Mouse (Mus musculus) heart, adult 8-10 months (tissue): ENCODE results near the gene Myo1g. TPM values are rescaled to one million over a fixed set of nuclear protein-coding genes. Genes with fewer than 3 reads are reported as not detected.
"Not testable (repeated sequence)": the region's sequence is repeated elsewhere in the genome, so short reads cannot be mapped to it uniquely, and the experiment has no call there.

Experiments
- DNase-seq: peaks from one replicate; pipeline ENCODE4 v3.0.0; 2022; ENCODE audit warnings: low spot score
- total RNA-seq, 4 experiments: library from RNA; stranded (reverse); gene quantifications; 2 replicates each; pipeline ENCODE4 v1.2.4; 2022

Myo1g gene
- total RNA-seq, 4 experiments from 2014 or later = 0.73 to 2.3 (median 1.2) TPM

- DNase-seq = no peak
Measured at GRCm38 (mm10) chr11:6529961-6530360, 9.2 kb upstream of the Myo1g start.

DNA sequence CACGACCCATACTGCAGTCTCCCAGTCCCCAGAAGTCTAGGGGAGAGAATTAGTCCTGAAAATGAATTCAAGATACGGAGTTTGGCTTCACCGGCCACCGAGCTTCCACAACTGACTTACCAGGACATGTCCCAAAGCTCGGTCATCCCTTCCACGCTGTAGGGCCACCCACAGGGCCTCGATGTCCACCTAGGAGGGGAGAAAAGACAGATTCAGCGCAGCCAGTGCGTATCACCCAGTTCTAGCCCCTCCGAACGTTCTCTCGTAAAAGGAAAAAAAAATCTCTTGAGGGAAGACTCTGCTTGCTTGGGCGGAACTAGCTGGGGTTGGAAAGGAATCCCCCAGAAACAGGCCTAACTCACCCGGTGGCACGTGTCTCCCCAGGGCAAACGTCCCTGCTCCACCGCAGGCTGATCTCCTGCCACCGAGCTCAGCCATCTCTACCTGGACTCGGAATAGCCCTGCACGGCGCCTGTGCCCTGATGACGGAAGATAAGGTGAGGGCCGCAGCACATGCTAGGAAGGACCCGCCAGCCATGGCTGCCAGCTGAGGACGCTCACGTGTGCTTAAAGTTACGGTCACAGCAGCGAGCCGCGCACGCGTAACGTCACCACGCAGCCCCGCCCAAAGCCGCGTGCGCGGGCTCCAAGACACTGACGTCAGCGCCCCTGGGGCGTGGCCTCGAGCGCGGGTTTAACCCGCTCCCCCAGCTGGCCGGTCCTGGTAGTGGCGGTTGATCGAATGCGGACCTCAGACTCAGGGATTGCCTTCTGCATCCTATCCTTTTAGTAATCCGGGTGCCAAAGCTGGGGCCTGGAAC is 7.6 kb upstream of the Myo1g start:
- DNase-seq = peak; percentile 96

DNA sequence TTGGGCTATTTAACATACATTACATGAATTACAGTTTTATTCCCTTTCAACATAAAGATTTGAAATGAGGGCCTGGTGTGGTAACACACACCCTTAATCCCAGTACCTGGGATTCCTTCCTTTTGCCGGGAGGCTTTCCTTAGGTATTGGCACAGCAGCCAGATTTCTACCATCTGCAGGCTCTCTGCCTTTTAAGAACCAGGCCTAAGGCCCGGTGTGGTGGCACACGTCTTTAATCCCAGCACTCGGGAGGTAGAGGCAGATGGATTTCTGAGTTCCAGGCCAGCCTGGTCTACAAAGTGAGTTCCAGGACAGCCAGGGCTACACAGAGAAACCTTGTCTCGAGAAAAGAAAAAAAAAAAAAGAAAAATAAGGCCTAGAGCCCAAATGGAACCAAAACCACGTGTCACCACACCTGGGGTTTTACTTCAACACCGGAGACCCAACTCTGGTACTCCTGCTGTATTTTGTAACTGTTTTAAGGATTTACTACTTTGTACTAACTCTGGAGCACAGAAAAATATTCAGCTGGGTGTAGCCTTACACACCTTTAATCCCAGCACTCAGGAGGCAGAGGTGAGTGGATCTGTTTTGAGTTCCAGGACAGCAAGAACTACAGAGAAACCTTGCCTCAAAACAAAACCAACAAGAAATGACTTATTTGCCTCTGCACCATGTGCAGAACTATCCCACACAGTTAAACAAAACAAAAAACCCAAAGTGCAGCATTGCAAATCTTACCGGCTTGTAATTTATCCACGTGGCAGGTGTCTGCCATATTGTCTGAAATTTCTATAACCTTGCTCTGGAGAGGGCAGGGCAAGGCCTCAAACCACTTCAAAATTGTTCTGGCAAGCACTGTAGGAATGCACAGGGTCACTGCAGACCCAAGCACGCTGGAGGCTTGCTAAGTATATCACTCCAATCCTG is 6.8 kb upstream of the Myo1g start:
- no peak for DNase-seq

DNA sequence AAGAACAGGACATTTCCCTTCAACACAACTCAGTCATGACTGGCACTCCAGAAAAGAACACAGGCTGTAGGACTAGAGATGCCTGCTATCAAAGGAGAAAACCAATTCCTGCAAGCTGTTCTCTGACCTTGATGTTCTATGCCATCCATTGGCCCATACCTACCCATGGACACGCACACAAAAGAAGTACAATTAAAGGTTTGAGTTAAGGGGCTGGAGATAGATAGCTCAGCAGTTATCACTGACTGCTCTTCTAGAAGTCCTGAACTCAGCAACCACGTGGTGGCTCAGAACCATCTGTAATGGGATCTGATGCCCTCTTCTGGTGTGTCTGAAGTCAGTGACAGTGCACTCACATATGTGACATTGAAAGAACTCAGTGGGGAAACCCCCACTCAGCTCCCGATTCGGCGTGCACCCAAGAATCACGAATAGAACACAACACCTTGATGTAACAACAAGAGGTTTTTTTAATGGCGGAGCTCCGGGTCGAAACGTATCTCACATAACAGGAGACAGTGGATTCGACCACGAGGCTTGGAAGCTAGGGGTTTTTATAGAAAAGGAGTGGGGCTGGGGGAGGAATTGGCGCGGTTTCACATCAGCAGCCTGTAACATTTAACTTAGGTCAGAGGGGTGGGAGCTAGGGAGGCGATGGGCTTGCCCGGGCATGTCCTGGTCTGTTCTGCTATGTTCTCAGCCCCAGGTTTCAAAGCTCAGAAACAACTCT is 5.9 kb upstream of the Myo1g start:
- not testable (repeated sequence) for DNase-seq

GRCm38 (mm10) chr11:6525241-6525640 is 4.5 kb upstream of the Myo1g start:
- no peak for DNase-seq

GRCm38 (mm10) chr11:6524880-6525238 is 4.1 kb upstream of the Myo1g start:
- DNase-seq = no peak

GRCm38 (mm10) chr11:6524165-6524879 is 3.6 kb upstream of the Myo1g start:
- no peak for DNase-seq

GRCm38 (mm10) chr11:6523662-6524088 is 2.9 kb upstream of the Myo1g start:
- no peak for DNase-seq

DNA sequence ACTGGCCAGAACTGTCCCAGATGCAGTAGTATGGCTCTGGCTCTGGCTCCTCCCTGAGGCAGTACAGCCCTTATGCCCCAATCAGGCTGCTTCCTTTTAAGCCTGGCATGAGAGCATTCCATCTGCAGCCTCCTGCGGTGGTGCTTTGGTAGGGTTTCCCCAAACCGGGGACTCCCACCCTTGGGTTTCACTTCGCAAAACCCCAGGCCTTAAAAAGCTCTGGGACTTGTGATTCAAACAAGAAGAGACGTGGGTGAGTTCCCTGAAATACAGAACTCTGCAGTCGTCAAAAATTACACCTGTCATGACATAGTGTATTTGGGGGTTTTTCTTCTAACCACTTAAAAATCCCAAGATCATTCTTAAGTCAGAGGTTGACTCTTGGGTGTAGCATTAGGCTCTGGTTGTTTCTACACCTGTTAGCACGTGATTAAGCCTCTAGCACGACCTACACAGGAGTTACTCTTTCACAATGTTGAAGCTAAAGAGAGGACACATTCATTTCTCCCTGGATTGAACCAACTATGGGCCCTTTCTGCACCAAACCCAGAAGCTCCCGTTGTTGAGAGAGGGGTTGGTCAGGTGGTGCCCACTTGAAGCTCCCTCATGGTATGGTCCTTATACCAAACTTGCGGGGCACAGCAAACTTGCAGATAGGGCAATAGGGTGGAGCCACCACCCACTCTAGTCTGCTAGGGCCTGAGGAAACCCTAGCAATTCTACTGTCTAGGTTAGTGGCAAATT is 2.2 kb upstream of the Myo1g start:
- no peak for DNase-seq

DNA sequence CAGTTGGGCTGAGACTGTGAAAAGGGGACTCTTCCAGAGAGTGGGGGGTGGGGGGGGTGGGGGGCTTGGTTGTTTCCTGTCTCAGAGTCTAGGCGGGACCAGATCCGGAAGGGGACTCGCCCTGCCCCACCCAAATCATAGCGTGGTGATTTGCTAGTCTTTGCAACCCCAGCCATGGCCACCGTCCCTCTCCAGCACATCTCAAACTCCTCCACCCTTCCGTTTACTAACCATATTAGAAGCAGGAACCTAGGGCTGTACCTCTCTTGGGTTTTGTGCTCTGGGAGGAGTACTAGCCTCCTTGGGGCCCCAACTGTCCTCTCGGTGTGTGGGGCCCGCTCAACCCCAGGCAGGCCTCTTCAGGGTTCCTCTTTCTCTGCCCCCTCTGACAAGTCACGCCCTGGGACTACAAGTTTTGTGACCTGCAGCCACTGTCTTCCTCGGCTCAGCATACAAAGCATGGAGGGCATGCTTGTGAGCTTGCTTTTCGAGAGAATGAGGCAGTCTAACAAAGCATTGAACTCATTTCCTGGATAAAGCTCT is 1.2 kb downstream of the Myo1g start:
- DNase-seq = no peak

GRCm38 (mm10) chr11:6514837-6515236 is 5.9 kb downstream of the Myo1g start:
- no peak for DNase-seq

- no peak for DNase-seq
Measured at GRCm38 (mm10) chr11:6508269-6508876, 12.4 kb downstream of the Myo1g start.

DNA sequence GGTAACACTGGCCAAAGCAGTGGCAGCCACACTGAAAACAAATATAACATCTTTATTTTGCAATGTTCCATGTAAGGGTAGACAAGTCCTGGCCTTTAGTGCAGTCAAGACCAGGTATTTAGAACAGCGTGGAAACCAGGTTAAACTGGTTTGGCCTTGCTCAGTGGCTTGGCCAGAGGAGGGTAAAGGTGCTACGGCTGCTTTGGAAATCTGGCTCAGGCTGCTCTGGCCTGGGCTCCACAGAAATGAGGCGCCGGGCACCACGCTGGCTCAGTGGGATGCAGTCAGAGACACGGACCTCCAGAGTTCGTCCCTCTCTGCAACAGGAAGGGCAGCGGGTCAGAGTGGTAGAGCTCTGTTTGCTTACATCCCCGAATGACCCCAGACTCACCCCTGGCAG is 14.2 kb downstream of the Myo1g start:
- DNase-seq = no peak

- no peak for DNase-seq
Measured at GRCm38 (mm10) chr11:6504689-6505088, 16.1 kb downstream of the Myo1g start.

DNA sequence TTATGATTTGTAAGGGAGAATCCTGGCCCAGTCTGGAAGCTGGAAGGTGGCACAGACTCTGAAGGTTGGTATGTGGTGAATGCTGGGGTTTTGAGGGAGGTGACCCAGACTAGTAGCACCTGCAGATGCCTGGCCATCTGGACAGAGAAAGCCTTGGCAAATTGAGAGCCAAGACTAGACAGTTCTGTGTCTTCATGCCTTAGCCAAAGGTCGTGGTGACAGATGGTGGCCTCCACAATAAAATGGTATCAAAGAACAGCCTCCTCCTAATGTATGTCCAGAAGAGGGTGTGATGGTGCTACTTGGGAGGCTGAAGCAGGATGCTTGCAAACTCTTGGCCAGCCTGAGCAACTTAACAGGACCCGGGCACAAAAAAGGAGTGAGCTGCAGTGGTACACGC is 16.5 kb downstream of the Myo1g start:
- DNase-seq = no peak

DNA sequence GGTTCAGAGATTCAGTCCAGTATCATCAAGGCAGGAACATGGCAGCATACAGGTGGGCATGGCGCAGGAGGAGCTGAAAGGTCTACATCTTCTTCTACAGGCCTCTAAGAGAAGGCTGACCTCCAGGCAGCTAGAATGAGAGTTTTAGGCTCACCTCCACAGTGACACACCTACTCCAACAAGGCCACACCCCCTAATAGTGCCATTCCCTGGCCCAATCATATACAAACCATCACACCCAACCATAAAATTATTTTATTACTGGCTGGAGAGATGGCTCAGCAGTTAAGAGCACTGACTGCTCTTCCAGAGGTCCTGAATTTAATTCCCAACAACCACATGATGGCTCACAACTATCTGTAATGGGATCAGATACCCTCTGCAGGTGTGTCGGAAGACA is 18.3 kb downstream of the Myo1g start:
- no peak for DNase-seq

- DNase-seq = no peak
Measured at GRCm38 (mm10) chr11:6497311-6497948, 23.3 kb downstream of the Myo1g start.

DNA sequence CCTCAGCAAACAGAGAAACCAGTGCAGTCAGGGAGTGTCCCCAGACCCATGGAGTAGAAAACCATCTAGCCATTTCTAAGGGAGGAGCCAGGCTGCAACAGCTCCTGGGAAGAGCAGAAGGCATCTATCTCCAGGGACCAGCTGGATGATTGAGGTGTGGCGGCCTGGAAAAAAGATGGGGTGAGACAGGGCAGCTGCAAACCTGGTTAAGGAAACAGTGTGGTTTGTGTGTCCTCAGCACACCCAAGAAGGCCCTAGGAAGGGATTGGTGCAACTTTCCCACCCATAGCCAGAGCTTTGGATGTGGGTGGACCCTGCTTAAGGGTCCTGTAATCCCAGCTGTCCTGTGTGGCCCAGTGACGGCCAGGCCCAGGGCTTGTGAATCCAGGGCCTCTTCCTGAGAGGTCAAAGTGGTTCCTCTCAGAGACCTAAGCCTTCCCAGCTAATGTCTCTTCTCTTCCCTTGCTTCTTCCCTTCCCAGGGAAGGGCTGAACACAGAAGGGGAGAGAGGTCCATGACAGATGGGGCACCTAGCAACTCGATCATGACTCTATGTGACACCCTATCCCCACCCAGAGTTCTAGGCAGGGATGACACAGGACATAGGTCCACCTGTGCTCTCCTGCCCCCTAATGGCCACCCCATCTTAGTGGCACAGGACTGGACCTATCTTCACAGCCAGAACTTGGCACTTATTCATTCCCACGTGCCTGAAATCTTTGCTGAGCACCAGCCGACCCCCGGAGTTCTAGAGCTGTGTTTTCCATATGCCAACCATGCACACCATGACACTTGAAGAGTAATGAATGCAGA is 30.9 kb downstream of the Myo1g start:
- no peak for DNase-seq

- no peak for DNase-seq
Measured at GRCm38 (mm10) chr11:6489257-6489656, 31.5 kb downstream of the Myo1g start.
